Mouse (Mus musculus) R1 (cell line): ENCODE data around the gene Tbc1d17.

Experiments used
- DNase-seq: peaks from one replicate; pipeline ENCODE4 v3.0.0-alpha.2; 2018; ENCODE audit warnings: low read depth, low spot score

The Tbc1d17 gene

DNA sequence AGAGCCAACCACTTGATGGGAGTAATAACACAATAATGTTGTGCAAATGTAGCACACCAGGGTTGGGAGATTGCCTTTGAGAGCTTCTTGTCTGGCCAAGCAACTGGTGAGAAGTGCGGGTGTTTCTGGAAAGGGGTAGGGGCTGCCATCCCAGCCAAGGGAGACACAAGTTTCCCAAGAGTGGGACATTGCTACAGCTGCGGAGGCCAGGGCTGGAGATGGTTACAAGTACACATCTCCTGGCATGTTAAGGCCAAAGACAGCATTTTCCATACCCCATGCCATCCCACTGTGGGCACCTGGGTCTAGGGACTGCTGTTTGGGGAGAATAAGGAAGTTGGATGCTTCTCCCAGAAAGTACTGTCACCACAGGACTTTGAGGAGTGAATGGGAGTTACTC lies 4.2 kb upstream of the Tbc1d17 start:
- no peak for DNase-seq

DNA sequence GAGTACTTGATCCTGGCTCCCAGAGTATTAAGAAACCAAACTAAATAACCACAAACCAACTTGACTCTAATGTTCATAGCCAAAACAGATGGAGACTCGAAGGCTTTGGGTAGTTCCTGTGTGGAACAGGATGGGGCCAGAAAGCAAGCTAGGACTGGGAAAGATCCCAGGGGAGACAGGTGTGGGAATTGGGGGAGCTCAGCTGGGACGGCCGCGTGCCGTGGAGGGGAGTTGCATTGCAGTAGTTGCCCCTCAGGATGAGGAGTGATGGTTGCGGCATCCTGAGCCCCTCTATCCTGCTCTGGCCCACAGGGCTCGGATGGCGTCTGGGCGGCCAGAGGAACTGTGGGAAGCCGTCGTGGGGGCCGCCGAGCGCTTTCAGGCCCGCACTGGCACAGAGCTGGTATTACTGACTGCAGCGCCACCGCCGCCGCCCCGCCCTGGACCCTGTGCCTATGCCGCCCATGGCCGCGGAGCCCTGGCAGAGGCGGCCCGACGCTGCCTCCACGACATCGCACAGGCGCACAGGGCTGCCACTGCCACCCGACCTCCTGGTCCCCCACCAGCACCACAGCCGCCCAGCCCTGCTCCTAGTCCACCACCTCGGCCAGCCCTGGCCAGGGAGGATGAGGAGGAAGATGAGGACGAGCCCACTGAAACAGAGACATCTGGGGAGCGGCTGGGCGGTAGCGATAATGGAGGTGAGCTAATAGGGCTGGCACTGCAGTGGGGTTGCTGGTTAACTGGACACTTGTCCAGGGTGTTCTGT lies 3.6 kb upstream of the Tbc1d17 start:
- no peak for DNase-seq

DNA sequence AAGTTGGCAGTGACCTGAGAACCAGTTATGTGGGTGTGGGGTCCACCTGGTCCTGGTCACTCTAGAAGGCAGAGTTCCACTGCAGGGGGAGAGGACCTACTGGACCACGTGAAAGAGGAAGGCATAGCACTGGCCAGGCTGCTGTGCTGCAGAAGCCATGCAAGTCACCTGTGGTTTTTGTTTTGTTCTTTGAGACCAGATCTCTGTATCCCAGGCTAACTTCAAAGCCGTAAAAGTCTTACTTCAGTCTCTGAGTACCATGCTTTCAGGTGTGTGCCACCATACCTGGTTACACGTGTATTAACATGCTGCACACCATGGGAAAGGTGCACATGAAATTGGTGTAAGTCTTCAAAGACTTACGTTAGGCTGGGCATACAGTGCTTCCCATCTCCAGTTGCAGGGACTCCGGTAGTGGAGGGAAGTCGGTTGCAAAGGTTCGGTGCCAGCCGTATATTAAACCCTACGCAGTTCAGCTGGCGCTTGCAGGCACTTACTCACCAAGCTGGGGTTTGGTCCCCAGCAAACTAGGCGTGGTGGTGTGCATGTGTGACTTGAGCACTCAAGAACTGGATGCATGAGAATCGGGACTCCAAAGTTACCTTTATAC lies 2.9 kb upstream of the Tbc1d17 start:
- DNase-seq: no peak

DNA sequence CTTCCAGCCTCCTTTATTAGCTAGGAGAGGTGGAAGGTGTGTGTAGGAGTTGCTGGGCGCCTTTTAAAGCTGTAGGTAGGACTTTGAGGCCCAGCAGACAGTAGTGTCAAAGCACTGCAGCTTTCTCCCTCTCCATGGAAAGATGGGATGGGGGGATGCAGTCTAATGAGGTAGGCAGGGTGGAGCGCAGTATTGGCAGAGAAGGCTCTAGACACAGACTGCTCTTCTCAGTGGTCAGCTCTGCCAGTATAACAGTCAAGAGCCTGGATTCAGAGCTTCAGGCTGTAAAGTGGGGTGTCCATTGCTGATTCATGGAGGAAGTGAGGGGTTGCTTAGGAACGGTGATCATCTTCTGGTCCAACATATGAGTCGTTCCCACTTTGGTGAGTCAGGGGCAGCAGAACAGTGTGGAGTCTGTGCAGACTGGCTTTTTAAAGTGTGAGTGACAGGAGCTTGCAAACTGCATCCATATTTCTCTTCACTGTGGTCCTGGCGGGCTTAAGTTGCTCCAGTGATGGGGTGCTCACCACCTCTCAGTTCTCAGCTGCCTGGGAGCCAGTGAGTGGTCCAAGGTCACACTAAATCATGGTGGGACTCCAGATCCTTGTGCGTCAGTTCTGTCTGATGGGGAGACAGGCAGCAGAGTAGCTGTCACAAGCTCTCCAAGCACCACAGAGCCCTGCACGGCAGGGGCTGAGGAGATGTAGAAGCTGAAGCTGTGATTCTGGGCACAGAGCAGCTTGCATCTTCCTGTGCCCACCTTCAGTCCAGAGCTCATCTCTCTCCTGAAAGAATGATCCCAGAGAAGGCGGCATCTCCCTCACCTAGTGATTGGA lies 2.1 kb upstream of the Tbc1d17 start:
- DNase-seq: no peak

DNA sequence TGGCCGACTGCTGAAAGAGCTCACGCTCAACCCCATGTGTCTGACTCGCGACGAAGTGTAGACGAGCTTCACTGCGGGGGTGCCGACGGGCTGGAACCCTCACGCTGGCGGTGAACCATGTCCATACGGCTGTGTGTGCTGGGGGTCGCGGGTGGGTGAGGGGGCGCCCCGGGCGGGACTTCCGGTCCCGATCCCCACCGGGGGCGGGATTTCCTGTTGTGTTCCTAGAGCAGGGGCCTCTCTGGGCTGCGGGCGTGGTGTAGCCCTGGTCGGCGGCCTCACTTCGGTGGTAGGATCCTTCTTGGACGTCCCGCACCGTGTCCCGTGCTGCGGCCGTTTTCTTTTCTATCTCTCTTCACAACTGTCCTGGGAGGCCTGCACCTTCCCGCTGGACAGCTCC lies 1.3 kb upstream of the Tbc1d17 start:
- DNase-seq: peak; percentile 85

DNA sequence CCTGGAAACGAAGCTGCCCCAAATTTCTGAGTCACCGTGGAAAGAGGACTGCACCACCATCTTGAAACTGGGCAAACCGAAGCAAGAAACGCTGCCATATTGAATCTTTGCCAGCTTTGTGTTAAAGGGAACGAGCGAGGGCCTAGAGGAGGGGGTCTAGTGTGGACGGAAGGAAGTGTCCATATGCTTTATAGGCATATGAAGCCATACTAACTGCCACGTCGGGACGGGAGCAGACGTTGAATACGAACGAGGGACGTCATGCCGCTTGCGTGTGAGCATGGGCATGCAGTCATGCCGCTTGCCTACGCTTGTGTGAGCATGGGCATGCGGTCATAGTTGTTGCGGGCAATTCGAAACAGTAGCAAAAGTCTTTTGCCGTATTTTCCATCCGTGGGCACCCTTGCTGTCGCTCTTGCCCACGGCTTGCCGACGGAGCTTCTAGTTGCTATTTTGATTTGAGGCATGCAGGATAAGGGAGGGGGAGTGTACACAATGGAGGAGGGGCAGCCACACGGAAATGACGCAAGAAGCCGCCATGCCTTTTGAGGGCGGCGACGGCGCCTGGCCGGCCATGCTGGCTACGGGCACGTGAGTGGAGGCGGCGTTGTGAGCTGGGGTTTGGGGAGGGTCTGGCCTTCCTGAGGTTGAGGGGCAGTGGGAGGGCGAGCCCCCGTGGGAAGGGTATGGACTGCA lies 685 bp upstream of the Tbc1d17 start:
- peak; percentile 96 for DNase-seq

DNA sequence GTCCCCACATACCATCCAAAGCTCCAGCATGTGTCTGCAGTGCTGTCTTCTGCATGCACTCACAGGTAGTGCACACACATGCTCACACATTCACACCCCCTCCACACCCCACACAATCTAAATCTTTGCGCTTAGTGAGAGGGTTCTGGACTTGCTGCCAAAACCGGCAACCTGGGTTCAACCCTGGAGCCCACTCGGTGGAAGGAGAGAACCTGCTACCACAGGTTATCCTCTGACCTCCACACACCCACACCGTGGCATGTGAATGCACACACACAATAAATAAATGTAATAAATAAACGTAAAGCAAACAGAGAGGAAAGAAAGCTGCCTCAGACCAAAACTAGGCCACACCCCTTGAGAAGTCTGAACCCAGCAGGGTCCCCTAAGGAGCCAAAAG lies 1.1 kb downstream of the Tbc1d17 start:
- DNase-seq: no peak

DNA sequence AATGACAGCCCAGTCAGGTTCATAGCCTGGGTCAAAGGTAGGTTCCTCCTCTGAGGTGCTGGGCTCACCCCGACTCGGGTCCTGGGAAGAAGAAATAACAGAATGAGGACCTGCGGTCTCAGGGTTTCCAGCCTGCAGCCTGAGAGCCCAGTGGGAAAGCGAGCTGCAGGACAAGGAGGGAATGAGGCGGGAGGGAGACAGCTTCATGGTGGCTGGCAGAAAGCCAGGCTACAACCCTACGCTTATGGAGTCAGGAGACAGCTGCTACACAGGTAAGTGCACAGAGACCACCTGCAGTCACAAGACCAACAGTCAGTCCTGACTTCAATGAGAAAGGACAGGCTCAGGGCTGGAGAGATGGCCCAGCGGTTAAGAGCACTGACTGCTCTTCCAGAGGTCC lies 2.1 kb downstream of the Tbc1d17 start:
- DNase-seq: no peak

DNA sequence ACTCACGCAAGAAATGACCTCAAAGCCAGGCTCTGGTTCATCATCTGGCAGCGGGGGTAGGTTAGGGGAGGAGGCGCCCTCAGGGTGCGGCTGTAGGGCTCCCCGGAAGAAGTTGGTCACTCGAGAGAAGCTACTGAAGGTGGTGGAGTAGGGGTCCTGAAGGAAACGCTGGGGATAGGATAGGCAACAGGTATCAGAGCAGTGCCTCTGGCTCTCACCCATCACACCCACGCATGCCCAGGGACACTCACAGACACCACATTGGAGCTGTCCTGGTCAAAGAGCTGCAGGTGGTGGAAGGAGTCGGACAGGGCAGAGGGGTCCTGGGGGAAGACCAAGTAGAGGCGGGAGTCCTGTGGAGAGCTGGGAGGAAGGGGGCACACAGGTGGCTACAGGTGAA lies 3.9 kb downstream of the Tbc1d17 start:
- DNase-seq: no peak

DNA sequence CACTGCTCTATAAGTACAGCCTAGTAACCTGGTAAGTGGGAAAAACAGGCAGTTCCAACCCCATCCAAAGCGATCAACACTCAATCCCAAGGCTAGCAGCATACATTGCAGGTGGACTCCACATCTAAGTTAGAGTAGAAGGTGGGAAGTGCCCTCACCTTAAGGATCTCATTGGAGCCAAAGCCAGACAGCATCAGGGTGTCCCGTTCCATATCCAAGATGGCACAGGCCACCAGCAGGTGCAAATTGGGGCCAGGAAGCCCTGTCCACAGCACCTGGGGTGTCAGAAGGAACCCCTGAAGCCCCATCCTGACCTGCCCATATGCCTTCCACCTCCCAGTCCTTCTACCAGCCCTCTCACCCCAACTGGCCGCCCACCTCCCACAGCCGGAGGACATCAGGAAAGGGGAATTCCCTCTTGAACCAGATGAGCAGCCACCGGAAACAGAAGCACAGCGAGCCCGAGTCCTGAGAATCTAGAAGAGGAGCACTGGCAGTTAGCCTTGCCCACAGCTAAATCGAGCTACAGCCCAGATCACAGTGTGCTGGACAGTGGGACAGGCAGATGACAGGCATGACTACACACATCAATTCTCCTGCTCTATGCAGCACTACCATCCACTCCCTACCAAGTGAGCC lies 6.9 kb downstream of the Tbc1d17 start:
- DNase-seq: no peak

DNA sequence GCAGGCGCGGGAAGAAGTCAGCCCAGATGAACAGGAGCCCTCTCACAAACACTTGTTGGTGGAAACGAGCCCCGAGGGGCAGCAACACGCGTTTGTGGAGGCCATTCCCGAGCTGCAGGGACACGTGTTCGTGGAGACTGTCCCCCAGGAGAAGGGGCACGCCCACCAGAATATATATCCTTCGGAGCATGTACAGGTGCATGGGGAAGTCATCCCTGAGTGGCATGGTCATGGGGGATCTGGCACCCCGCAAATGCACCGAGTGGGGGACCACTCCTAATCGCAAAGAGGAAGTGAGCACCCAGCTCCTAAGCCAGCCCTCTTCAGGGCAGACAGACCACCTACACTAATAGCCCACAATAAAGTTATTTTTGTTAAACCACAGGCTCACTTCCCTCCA lies 8.5 kb downstream of the Tbc1d17 start:
- no peak for DNase-seq

DNA sequence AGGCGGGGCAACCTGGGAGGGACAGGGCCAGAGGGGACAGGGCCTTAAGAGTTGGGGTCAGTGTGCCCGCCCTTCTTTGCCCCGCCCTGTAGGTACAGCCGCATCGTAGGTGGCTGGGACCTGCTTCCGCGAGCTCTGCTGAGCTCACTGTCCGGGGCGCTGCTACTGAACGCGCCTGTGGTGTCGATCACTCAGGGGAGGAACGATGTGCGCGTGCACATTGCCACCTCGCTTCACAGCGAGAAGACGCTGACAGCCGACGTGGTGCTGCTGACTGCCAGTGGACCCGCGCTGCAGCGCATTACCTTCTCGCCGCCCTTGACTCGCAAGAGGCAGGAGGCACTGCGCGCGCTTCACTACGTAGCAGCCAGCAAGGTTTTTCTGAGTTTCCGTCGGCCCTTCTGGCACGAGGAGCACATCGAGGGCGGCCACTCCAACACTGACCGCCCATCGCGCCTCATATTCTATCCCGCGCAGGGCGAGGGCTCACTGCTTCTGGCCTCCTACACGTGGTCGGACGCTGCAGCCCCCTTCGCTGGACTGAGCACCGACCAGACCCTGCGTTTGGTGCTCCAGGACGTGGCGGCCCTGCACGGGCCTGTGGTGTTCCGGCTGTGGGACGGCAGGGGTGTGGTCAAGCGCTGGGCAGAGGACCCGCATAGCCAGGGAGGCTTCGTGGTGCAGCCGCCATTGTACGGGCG lies 9.2 kb downstream of the Tbc1d17 start:
- DNase-seq: peak; percentile 50

DNA sequence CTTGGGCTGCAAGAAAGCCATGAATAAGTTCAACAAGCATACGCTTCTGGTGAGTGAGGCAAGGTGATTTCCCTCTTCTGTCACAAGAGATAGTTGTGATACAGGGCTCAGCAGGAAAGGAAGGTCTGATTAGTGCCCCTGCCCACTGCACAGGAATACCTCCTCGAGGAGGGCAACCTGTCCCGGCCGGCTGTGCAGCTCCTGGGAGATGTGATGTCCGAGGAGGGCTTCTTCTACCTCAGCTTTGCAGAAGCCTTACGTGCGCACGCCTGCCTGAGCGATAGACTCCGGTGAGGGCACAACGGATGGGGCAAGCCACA lies 9.7 kb downstream of the Tbc1d17 start:
- no peak for DNase-seq

DNA sequence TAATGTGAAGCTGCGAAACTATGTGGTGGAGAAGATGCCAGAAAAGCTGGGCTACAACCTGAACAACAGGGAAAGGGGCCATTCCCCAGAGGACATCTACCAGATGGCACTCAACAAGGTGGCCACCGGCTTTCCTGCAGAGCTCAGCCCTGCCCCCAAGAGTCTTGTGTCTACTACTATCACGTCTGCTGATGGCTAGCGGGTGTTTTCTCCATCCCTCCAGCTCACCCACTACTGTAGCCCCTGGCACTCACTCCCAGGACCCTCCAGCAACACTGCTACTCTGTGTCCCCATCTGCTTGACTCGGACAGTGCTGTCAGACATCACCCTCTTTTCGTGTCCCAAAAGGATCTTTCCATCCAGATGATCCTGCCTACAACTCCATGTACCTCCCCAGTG lies 10.8 kb downstream of the Tbc1d17 start:
- DNase-seq: no peak

DNA sequence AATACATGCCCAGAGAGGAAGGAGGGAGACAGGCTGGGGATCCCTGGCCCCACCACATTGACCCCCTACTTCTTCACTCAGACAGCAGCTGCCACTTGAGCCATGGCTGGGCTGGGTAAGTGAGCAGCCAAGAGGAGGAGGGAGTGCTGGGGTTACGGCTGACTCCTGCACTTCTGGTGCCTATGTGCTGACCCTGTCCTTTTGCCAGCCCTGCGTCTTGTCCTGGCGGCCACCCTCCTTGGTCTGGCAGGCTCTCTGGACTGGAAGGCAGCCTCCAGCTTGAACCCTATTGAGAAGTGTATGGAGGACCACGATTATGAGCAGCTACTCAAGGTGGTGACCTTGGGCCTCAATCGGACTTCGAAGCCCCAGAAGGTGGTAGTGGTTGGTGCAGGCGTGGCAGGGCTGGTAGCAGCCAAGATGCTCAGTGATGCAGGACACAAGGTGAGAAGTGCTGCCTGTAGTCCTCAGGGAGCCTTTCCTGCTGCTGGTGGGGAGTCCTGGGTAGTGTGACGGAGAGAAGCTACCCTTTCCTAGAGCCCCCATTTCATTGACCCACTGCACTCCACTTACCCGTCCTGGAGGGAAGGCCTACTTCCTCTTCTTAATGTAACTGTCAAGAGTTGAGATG lies 12.3 kb downstream of the Tbc1d17 start:
- no peak for DNase-seq

DNA sequence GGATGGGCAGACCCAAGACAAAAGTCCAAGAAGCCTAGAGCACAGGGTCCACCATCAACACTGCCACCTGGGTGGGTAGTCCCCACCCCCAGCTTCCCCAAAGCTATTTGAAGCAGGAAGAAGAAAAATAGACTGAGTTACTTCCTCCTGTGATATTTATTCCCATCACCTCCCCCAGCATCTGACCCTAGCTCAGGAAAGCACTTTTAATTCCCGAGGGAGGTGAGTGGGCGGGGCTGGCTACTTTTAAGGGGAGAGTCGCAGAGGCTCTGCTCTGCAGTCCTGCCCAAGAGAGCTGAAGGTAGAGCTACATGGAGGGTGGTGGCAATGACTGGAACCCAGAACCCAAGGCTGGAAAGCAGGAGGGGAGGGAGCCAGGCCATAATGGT lies 12.9 kb downstream of the Tbc1d17 start:
- DNase-seq: no peak

DNA sequence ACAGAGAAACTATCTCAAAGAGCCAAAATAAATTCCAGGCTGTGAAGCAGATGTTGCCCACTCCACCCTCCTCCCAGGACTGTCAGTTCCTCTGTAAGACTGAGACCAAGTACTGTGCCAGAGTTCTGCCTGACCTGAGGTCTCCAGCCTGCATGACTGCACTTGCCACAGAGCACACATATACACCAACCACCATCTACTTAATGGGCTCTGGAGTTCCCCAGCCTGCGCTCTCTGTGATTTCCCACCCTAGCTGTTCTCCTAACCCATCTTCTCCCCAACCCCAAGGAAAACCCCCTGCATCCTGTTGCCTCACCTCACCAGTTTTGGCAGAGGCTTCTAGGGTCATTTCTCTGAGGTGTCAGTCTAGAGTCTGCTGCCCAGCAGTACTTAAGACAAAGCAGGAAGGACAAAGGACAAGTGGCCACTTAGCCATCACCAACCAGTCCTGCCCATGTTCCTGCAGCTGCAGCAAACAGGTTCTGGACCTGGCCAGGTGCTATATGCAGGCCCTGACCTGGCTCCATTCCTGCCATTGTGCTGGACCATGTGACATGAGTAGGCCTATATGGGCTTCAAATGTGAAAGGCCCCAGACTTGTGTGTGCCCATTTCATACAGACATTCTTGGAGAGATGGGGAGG lies 13.4 kb downstream of the Tbc1d17 start:
- no peak for DNase-seq

DNA sequence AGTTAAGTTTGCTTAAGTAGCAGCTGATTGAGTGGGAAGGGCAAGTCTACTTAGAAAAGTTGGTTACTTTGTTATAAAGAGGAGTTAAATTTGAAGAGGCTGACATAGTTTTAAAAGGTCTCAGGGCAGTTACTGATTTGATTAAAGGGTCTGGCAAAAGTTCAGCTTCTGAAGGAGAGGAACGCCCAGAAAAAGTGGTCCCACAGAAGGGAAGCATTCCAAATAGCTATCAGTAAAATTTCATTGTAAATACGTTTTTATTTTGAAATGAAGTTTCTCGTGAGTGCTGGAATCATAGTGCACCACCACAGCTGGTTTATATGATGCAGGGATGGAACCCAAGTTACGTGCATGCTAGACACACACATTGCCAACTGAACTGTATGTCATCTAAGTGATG lies 16.1 kb downstream of the Tbc1d17 start:
- DNase-seq: no peak

DNA sequence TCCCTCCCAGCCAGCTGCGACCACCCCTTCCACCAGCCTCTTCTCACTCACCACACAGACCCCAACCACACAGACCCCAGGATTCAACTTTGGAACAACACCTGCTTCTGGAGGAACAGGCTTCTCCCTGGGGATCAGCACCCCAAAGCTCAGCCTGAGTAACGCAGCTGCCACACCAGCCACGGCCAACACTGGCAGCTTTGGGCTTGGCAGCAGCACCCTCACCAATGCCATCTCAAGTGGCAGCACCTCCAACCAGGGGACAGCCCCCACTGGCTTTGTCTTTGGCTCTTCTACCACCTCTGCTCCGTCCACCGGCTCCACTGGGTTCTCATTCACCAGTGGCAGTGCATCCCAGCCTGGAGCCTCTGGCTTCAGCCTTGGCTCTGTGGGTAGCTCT lies 20.2 kb downstream of the Tbc1d17 start:
- DNase-seq: no peak

DNA sequence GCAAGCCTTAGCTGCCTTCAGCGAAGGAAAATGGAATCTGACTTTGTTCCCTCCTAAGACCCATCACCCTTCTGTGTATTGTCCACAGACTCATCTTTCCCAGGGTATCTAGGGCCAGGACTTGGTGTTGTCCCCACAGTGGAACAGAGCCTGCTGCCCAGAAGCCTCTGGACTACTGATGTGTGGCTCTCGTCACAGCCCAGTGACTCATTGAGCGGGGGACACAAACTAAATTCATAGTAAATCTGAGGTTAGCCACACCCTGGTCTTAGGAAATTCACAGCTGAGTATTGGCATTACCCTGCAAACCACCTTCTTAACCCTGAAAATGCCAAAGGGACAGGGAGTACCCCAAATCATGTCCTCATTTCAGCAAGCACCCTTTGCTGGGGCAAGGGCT lies 22.1 kb downstream of the Tbc1d17 start:
- no peak for DNase-seq
